Mouse (Mus musculus) adrenal gland, postnatal 25 days (tissue): ENCODE measurements at regions not wholly inside any gene's neighbourhood (a gene's known extent, or its start where the extent isn't known, plus 50 kb on each side); places are given as distances from the start of the nearest gene placed in this dataset.
"Not testable (repeated sequence)": the region's sequence is repeated elsewhere in the genome, so short reads cannot be mapped to it uniquely, and the experiment has no call there.

ENCODE experiments used
- DNase-seq: peaks from one replicate; pipeline ENCODE4 v3.0.0; 2021; ENCODE audit warnings: mixed read lengths

DNA sequence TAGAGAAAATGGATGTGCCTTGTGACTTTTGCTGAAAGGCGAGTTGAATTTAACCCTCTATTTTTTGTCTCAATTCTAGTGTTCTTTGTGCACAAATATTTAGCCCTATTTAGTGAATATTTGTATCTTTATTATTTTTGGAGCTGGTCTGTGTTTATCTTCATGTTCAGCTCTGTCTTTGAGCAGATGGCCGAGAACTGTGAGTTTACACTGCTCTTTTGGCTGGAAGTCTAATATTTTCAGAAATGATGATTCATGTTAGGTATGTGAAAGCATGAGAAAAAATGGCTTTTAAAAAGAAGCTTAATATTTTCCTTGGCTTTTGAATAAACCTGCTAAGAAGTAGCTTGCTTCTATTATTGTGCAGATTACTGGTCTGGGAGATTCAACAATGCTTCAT, 505.4 kb downstream of the Sema5a start:
- no peak for DNase-seq

GRCm38 (mm10) chr15:32751991-32752390, 507.4 kb downstream of the Sema5a start:
- no peak for DNase-seq

- no peak for DNase-seq
Observed at GRCm38 (mm10) chr15:32760141-32760540, 515.5 kb downstream of the Sema5a start.

DNA sequence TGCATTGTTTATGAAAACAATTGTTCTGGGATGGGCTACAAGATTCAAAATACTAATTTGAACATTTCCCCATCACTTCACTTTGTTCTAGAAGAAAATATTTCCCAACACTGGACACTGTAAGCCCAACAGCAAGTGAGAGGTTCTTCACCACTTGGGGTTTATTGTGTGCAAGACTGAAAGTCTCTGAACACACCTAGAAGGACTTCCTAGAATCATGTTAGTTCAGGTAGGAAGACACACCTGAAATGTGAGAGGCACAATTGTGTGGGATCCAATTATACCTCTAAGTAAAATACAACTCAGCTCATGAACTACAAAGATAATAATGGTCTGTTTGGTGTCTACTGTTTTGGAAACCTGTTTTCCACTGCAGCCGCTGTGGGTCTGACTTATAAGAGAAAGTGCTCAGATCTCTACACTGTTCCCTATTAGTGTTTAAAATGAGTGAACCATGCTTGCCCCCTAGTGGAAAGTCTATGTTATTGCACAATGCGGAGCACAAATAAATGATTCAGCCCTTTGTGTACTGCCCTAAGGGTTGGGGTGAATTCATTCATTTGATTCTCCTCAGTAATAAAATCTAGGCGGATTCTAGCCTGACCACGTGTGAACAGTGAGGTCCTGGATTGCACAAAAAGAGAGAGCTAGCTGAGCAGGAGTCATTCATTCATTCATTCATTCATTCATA, 521.5 kb downstream of the Sema5a start:
- no peak for DNase-seq

DNA sequence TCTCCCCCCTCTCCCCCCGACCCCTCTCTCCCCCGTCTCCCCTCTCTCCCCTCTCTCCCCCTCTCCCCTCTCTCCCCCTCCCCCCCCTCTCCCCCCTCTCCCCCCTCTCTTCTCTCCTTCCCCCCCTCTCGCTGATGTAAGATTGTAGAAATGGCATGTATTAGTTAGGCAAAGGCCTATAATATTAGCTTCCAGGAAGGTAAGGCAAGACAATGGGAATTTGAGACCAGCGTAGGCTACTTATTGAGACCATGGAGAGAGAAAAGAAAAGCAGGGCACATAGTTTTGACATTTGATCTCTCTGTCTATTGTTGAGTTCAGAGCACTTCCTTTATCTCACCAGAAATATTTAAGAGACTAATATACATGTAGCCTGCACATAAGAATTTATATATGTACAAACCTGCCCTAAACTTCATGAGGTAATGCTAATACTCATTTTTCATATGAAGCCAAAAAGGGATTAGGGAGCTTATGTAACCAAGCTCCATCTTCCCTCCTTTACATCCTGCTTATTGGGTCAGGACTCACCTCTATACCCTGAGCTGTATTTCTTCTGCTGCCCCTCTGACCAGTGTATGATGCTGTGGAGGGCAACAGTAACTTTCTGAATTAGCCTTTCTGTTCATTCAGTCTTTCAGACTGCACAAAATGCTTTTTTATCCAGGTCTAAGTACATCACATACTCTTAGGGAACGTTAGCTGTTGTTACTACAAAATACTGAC, 522.3 kb downstream of the Sema5a start:
- no peak for DNase-seq

- not testable (repeated sequence) for DNase-seq
Observed at GRCm38 (mm10) chr15:32778226-32778598, 533.6 kb downstream of the Sema5a start.

- peak; percentile 71 for DNase-seq
Observed at GRCm38 (mm10) chr15:32778599-32779273, 534.1 kb downstream of the Sema5a start.

DNA sequence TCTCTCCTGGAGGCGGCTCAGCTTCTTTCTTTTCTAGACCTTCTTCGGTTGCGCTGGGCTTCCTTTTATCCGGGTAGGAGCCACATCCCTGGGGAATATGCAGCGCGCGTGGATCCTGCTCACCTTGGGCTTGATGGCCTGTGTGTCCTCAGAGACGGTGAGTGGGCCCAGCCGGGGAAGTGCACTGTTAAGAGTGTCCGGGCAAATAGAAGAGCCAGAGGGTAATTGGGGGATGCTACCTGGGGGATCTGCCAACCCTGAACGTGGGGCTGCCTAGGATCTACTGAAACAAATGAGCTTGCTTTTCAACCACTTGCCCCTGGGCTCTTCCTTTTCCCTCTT, 534.6 kb downstream of the Sema5a start:
- DNase-seq = not testable (repeated sequence)

DNA sequence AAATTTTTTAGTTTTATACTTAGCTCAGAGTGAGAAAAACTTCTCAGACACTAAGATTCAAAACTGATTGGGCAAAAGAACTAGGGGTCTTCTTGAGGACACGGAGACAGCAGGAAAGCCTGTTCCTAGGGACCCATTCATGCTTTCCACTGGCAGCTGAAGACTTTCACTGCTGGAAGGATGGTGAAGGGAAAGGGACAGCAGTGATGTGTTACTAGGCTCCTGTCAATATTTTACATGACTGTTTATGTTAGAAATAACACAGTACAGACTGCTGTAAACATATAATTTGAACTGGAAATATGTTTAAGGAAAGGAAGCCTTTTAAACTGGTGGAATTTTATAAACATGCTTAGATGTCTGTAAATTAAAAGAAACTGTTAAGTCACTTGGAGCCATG, 537.0 kb downstream of the Sema5a start:
- DNase-seq = not testable (repeated sequence)

DNA sequence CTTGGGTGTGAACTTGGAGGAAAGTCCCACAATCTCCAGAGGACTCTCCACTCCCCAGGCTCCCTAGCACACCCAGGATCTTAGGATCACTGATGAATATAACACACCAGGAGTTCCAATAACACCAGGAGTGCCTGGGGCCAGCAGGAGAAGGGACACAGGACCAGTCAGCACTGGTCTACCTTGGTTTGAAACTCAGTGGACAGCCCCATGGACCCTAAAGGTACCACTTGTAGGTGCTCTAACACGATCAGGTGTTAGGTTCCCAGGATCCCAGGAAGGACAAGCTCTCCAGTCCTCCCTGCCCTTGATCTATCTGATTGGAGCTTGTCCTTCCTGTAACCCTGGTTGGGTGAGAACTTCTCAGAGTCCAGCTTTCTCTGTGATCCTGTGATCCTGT, 554.6 kb downstream of the Sema5a start:
- DNase-seq = no peak

GRCm38 (mm10) chr15:32810849-32811632, 566.4 kb downstream of the Sema5a start:
- no peak for DNase-seq

- DNase-seq = no peak
Observed at GRCm38 (mm10) chr15:32839966-32840365, 595.4 kb downstream of the Sema5a start.
